9 mouse cellular contexts compared by ENCODE assay signal in the genomic region with DNA sequence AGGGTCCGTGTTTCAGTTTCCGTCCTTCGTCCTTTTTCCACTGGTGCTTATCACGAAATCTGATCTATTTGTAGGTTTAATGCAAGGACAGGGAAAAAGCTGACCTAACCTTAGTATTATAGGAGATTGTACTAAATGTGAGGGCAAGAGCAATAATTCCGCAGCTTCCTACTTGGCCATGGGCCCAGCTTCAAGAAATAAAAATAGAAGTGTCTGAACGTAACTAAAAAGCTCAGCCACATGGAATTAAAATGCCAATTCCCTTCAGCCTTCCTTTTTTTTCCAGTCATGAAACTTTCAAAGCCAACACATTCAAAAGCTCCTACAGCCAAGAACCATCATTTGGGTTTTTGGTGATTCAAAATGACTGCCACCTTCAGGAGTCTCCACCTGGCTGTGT.
DNase-seq lines count a peak whose midpoint lies in the region; ATAC-seq lines count a peak whose summit lies in the region.
"Had no signal": no experiment of that assay in that cellular context is flagged by ENCODE, and none has a peak within 500 bp of the region (broad histone marks: within the 10 kb centered on the region; RNA-seq: fewer than 3 reads in every experiment).

No protein-coding gene starts in this region.

- H3K4me2 ChIP-seq in lung, embryonic 15.5 days: no peak overlapping the region

- H3K4me1 ChIP-seq in lung, embryonic 15.5 days: peaks cover 12% of the 10 kb centered on the region
- H3K4me1 ChIP-seq: forebrain, embryonic 10.5 days had no signal

- no peaks in the 10 kb centered on the region for H3K9me3 ChIP-seq in lung, embryonic 15.5 days
- H3K9me3 ChIP-seq: forebrain, embryonic 10.5 days had no signal

- H3K27ac ChIP-seq in lung, embryonic 15.5 days: peak overlapping the region; percentile 31; the same call in 1 of the 2 replicates
- H3K27ac ChIP-seq: forebrain, embryonic 10.5 days had no signal

- intact Hi-C loops in heart, postnatal 25 days (cut with DNase I): loop anchor here (5.0 kb wide), 1 partner anchor 728 kb away; a partner anchor contains a TSS
- intact Hi-C loops in left cerebral cortex, postnatal 14 days (cut with DNase I): no loop called here

- no peaks in the 10 kb centered on the region for H3K27me3 ChIP-seq in lung, embryonic 15.5 days

- no peak for ATAC-seq in lung, embryonic 15.5 days (ENCODE audit: borderline replicate concordance, extremely low read depth, low FRiP score, low TSS enrichment)

- 18% methylated on average over 6 of the region's 6 CpGs for WGBS in lung, embryonic 15.5 days

- H3K9ac ChIP-seq in lung, embryonic 15.5 days: no peak overlapping the region

- no peaks in the 10 kb centered on the region for H3K36me3 ChIP-seq in lung, embryonic 15.5 days
- H3K36me3 ChIP-seq: forebrain, embryonic 10.5 days had no signal

- no peak overlapping the region for H3K4me3 ChIP-seq in lung, embryonic 15.5 days
- H3K4me3 ChIP-seq: forebrain, embryonic 10.5 days had no signal

- peak; percentile 86 for DNase-seq in heart, adult 11 months
- no peak for DNase-seq in heart, postnatal 25 days (ENCODE audit: low spot score)
- DNase-seq in cerebellum, adult 9-10 months: peak; percentile 82
- DNase-seq in heart, postnatal 4 days: peak; percentile 39
- no peak for DNase-seq in layer of hippocampus, postnatal 25 days (ENCODE audit: extremely low spot score in 1 of 2, low spot score in 1 of 2)
- DNase-seq in left cerebral cortex, postnatal 14 days (ENCODE audit: low spot score in 2 of 2): no peak
- no peak for DNase-seq in layer of hippocampus, adult 9-10 months (ENCODE audit: low spot score)

Comparison
In these comparisons a context has a peak if more than half of its experiments do, and no peak if none do; other contexts are left out.
1. DNase-seq: peak in heart, adult 11 months (single experiment), cerebellum, adult 9-10 months (single experiment) and heart, postnatal 4 days (single experiment); none in heart, postnatal 25 days (single experiment), layer of hippocampus, postnatal 25 days (0 of 2), left cerebral cortex, postnatal 14 days (0 of 2) and layer of hippocampus, adult 9-10 months (single experiment).